Mouse (Mus musculus) thymus, postnatal 0 days (tissue): ENCODE measurements around the gene Osbpl9. TPM values are rescaled to one million over a fixed set of nuclear protein-coding genes. Genes with fewer than 3 reads are reported as not detected.
A peak's percentile ranks its signal among the peaks of the same experiment; 100 is the strongest.

ENCODE experiments used
- DNase-seq: peaks from one replicate; pipeline ENCODE4 v3.0.0-alpha.2; 2015; ENCODE audit warnings: low spot score
- polyA plus RNA-seq: library from polyadenylated mRNA; unstranded; fragments of >200 nt; fragmentation: Nextera tagmentation; extraction: Ambion mirVana; gene quantifications from 2 replicates; pipeline ENCODE4 v1.2.1, GENCODE M21; 2015

Gene Osbpl9
- polyA plus RNA-seq, 1 experiment from 2014 or later = 65.7 TPM

- DNase-seq = no peak
Observed at GRCm38 (mm10) chr4:109210253-109210652, 8.2 kb upstream of the Osbpl9 start.

- DNase-seq = no peak
Observed at GRCm38 (mm10) chr4:109207524-109207923, 5.5 kb upstream of the Osbpl9 start.

GRCm38 (mm10) chr4:109204416-109204815 is 2.3 kb upstream of the Osbpl9 start:
- DNase-seq = no peak

GRCm38 (mm10) chr4:109203931-109204330 is 1.9 kb upstream of the Osbpl9 start:
- no peak for DNase-seq

- DNase-seq = no peak
Observed at GRCm38 (mm10) chr4:109199069-109199468, 3.0 kb downstream of the Osbpl9 start.

GRCm38 (mm10) chr4:109195900-109196629 is 6.0 kb downstream of the Osbpl9 start:
- no peak for DNase-seq

- DNase-seq = no peak
Observed at GRCm38 (mm10) chr4:109193886-109194285, 8.2 kb downstream of the Osbpl9 start.

GRCm38 (mm10) chr4:109191598-109191997 is 10.5 kb downstream of the Osbpl9 start:
- no peak for DNase-seq

- DNase-seq = no peak
Observed at GRCm38 (mm10) chr4:109185616-109186405, 16.3 kb downstream of the Osbpl9 start.

GRCm38 (mm10) chr4:109175677-109176076 is 26.4 kb downstream of the Osbpl9 start:
- DNase-seq = no peak

- no peak for DNase-seq
Observed at GRCm38 (mm10) chr4:109173775-109174440, 28.2 kb downstream of the Osbpl9 start.

- DNase-seq = no peak
Observed at GRCm38 (mm10) chr4:109173369-109173768, 28.7 kb downstream of the Osbpl9 start.

GRCm38 (mm10) chr4:109165521-109166173 is 36.4 kb downstream of the Osbpl9 start:
- peak; percentile 77 for DNase-seq

GRCm38 (mm10) chr4:109156481-109157261 is 45.4 kb downstream of the Osbpl9 start:
- no peak for DNase-seq

GRCm38 (mm10) chr4:109156073-109156472 is 46.0 kb downstream of the Osbpl9 start:
- DNase-seq = no peak

GRCm38 (mm10) chr4:109150214-109150613 is 51.9 kb downstream of the Osbpl9 start:
- DNase-seq = no peak

- no peak for DNase-seq
Observed at GRCm38 (mm10) chr4:109149411-109149810, 52.7 kb downstream of the Osbpl9 start.

- peak; percentile 50 for DNase-seq
Observed at GRCm38 (mm10) chr4:109147278-109148038, 54.6 kb downstream of the Osbpl9 start.

GRCm38 (mm10) chr4:109143091-109143490 is 59.0 kb downstream of the Osbpl9 start:
- no peak for DNase-seq

GRCm38 (mm10) chr4:109138551-109138950 is 63.5 kb downstream of the Osbpl9 start:
- DNase-seq = no peak
